Mouse (Mus musculus) ES-E14 (cell line): ENCODE results near the gene Tars2.
"Not testable (repeated sequence)": the region's sequence is repeated elsewhere in the genome, so short reads cannot be mapped to it uniquely, and the experiment has no call there.

Experiments used
- CHD2 ChIP-seq: IDR thresholded peaks from 2 replicates; pipeline ENCODE4 v1.6.1; 2014; ENCODE audit warnings: mild to moderate bottlenecking, low read depth, low read length, inconsistent platforms
- MAFK ChIP-seq: IDR thresholded peaks from 2 replicates; pipeline ENCODE4 v1.6.1; 2014; ENCODE audit warnings: mild to moderate bottlenecking, low read depth, low read length, inconsistent platforms; ENCODE audit not compliant: insufficient read depth
- ZC3H11A ChIP-seq: IDR thresholded peaks from 2 replicates; pipeline ENCODE4 v1.6.1; 2012; ENCODE audit warnings: low read depth, mild to moderate bottlenecking, inconsistent platforms, low read length, borderline replicate concordance
- ZNF384 ChIP-seq: IDR thresholded peaks from 2 replicates; pipeline ENCODE4 v1.6.1; 2012; ENCODE audit warnings: low read depth, low read length, inconsistent platforms

GRCm38 (mm10) chr3:95690552-95690951, 69.5 kb downstream of the Tars2 start:
- not testable (repeated sequence) for TF ChIP-seq ZNF384, ZC3H11A, CHD2, MAFK
